Mouse (Mus musculus) layer of hippocampus, adult 11-12 months (tissue): Measurements from ENCODE around the gene Abhd14b.

Source experiments
- DNase-seq: peaks from one replicate; pipeline ENCODE4 v3.0.0; 2022; ENCODE audit warnings: low spot score

Gene Abhd14b

GRCm38 (mm10) chr9:106460401-106461025 is 13.3 kb downstream of the Abhd14b start:
- no peak for DNase-seq

GRCm38 (mm10) chr9:106461026-106461415 is 13.8 kb downstream of the Abhd14b start:
- no peak for DNase-seq

- DNase-seq = no peak
Measured at GRCm38 (mm10) chr9:106461641-106462429, 14.6 kb downstream of the Abhd14b start.

GRCm38 (mm10) chr9:106462430-106462800 is 15.2 kb downstream of the Abhd14b start:
- no peak for DNase-seq

- DNase-seq = no peak
Measured at GRCm38 (mm10) chr9:106463122-106464063, 16.1 kb downstream of the Abhd14b start.

GRCm38 (mm10) chr9:106464751-106465541 is 17.7 kb downstream of the Abhd14b start:
- peak; percentile 75 for DNase-seq

GRCm38 (mm10) chr9:106465571-106466200 is 18.4 kb downstream of the Abhd14b start, which contains the start of gene Gpr62:
TSS of gene Gpr62 (minus strand) at chr9:106465938.
- DNase-seq = peak; percentile 84

GRCm38 (mm10) chr9:106466721-106467120 is 19.5 kb downstream of the Abhd14b start:
- DNase-seq = no peak

- no peak for DNase-seq
Measured at GRCm38 (mm10) chr9:106467746-106468145, 20.5 kb downstream of the Abhd14b start.

GRCm38 (mm10) chr9:106469317-106469716 is 22.1 kb downstream of the Abhd14b start:
- no peak for DNase-seq

GRCm38 (mm10) chr9:106469776-106470175 is 22.5 kb downstream of the Abhd14b start:
- DNase-seq = no peak

GRCm38 (mm10) chr9:106470991-106471750 is 23.9 kb downstream of the Abhd14b start:
- peak; percentile 9 for DNase-seq

GRCm38 (mm10) chr9:106471892-106472291 is 24.6 kb downstream of the Abhd14b start:
- DNase-seq = peak; percentile 50

- DNase-seq = peak; percentile 12
Measured at GRCm38 (mm10) chr9:106472321-106472720, 25.1 kb downstream of the Abhd14b start.

GRCm38 (mm10) chr9:106473081-106473752 is 26.0 kb downstream of the Abhd14b start:
- DNase-seq = peak; percentile 14

- DNase-seq = no peak
Measured at GRCm38 (mm10) chr9:106473753-106474105, 26.5 kb downstream of the Abhd14b start.

- DNase-seq = peak; percentile 61
Measured at GRCm38 (mm10) chr9:106474456-106474855, 27.2 kb downstream of the Abhd14b start.

- no peak for DNase-seq
Measured at GRCm38 (mm10) chr9:106475046-106475445, 27.8 kb downstream of the Abhd14b start.

- peak; percentile 16 for DNase-seq
Measured at GRCm38 (mm10) chr9:106475663-106476001, 28.4 kb downstream of the Abhd14b start, which contains the start of gene Rrp9. TSS of gene Rrp9 (plus strand) at chr9:106475963.
